Mouse (Mus musculus) adrenal gland, adult (tissue): Measurements from ENCODE around the gene Serpinb6b.

Experiments
- DNase-seq, 2 experiments: peaks; one replicate each; pipeline ENCODE4 v3.0.0; 2022 to 2023; ENCODE audit warnings: low spot score in 1 of 2; ENCODE audit not compliant: inconsistent age in 2 of 2

Gene Serpinb6b

GRCm38 (mm10) chr13:33028550-33028949 is 63.5 kb downstream of the Serpinb6b start:
- DNase-seq, result peak; percentile 78 to 87
